Mouse (Mus musculus) G1E (cell line): ENCODE measurements at regions not wholly inside any gene's neighbourhood (a gene's known extent, or its start where the extent isn't known, plus 50 kb on each side); places are given as distances from the start of the nearest gene placed in this dataset.

Experiments
- CTCF ChIP-seq: IDR thresholded peaks from 2 replicates; pipeline ENCODE4 v1.5.1; 2012; ENCODE audit warnings: low read depth, low read length, inconsistent platforms, mixed read lengths
- GATA1 ChIP-seq: IDR thresholded peaks from 2 replicates; pipeline ENCODE4 v1.6.1; 2012; ENCODE audit warnings: borderline replicate concordance, low read length, inconsistent platforms, mixed read lengths
- TAL1 ChIP-seq: conservative IDR thresholded peaks from 2 replicates; pipeline ENCODE4 v1.6.1; 2012; ENCODE audit warnings: low read depth, low read length, inconsistent platforms, mixed read lengths

GRCm38 (mm10) chr2:84064371-84064770, 74.0 kb downstream of the Gm13691 start:
- TF ChIP-seq CTCF: no peak
- no peak for TF ChIP-seq GATA1
- TF ChIP-seq TAL1: no peak
